Mouse (Mus musculus): Measurements from ENCODE around the gene B2m.

GRCm38 (mm10) chr2:122117961-122118958 is 29.2 kb upstream of the B2m start, which contains the start of gene Spg11:
- TF ChIP-seq ZKSCAN1 (IDR thresholded peaks at IDR 0.05; ENCODE audit: low read depth, low read length) (no peak), CTCF (IDR thresholded peaks at IDR 0.05 in 2 of 3, conservative IDR thresholded peaks at IDR 0.05 in 1 of 3; ENCODE audit: control insufficient read depth in 1 of 3, insufficient read depth in 1 of 3, low read depth in 2 of 3, low read length in 3 of 3, poor library complexity in 1 of 3, severe bottlenecking in 1 of 3) (no peak), POLR2A (IDR thresholded peaks at IDR 0.05; ENCODE audit: control insufficient read depth in 1 of 2, insufficient read depth in 1 of 2, low read depth in 1 of 2, low read length in 2 of 2, poor library complexity in 1 of 2) (peak; percentile 100)

Measured in MEL (cell line).